Mouse (Mus musculus) G1E (cell line): ENCODE data around the gene Mrpl34.

ENCODE experiments used
- CTCF ChIP-seq: IDR thresholded peaks from 2 replicates; pipeline ENCODE4 v1.5.1; 2012; ENCODE audit warnings: low read depth, low read length, inconsistent platforms, mixed read lengths
- GATA1 ChIP-seq: IDR thresholded peaks from 2 replicates; pipeline ENCODE4 v1.6.1; 2012; ENCODE audit warnings: borderline replicate concordance, low read length, inconsistent platforms, mixed read lengths

GRCm38 (mm10) chr8:71497881-71498501 lies 33.2 kb downstream of the Mrpl34 start:
- TF ChIP-seq CTCF (no peak), GATA1 (no peak)
